Mouse (Mus musculus) neural tube, embryonic 15.5 days (tissue): ENCODE measurements around the gene Olfr1280. TPM values are rescaled to one million over a fixed set of nuclear protein-coding genes. Genes with fewer than 3 reads are reported as not detected.

Experiments
- polyA plus RNA-seq: library from polyadenylated mRNA; unstranded; fragments of >200 nt; fragmentation: Nextera tagmentation; extraction: Ambion mirVana; gene quantifications from 2 replicates; pipeline ENCODE4 v1.2.1, GENCODE M21; 2015

Gene Olfr1280
- polyA plus RNA-seq, 1 experiment from 2014 or later: not detected

Other genes starting within 250 kb of the Olfr1280 start
- not detected in 2 replicates for gene Gm13941, start 208.0 kb upstream of the Olfr1280 start, polyA plus RNA-seq
- not detected in 2 replicates for gene Gm15130, start 161.1 kb upstream of the Olfr1280 start, polyA plus RNA-seq
- gene 4930430A15Rik, start 84.4 kb upstream of the Olfr1280 start, polyA plus RNA-seq: not detected in 2 replicates
- not detected in 2 replicates for gene Olfr1275, start 78.7 kb upstream of the Olfr1280 start, polyA plus RNA-seq
- not detected in 2 replicates for gene Olfr1276, start 59.5 kb upstream of the Olfr1280 start, polyA plus RNA-seq
- gene Olfr1277, start 39.9 kb upstream of the Olfr1280 start, polyA plus RNA-seq: not detected in 2 replicates
- not detected in 2 replicates for gene Olfr1278, start 23.9 kb upstream of the Olfr1280 start, polyA plus RNA-seq
- not detected in 2 replicates for gene Olfr1279, start 13.4 kb upstream of the Olfr1280 start, polyA plus RNA-seq
- gene Olfr1281, start 12.5 kb downstream of the Olfr1280 start, polyA plus RNA-seq: not detected in 2 replicates
- gene Olfr1282, start 22.1 kb downstream of the Olfr1280 start, polyA plus RNA-seq: not detected in 2 replicates
- gene Olfr1283, start 52.8 kb downstream of the Olfr1280 start, polyA plus RNA-seq: not detected in 2 replicates
- not detected in 2 replicates for gene Olfr1284, start 61.5 kb downstream of the Olfr1280 start, polyA plus RNA-seq
- not detected in 2 replicates for gene Olfr1286, start 109.1 kb downstream of the Olfr1280 start, polyA plus RNA-seq
- gene Olfr1287, start 135.1 kb downstream of the Olfr1280 start, polyA plus RNA-seq: not detected in 2 replicates
- gene Olfr1288, start 160.1 kb downstream of the Olfr1280 start, polyA plus RNA-seq: not detected in 2 replicates
- gene Olfr1289, start 166.8 kb downstream of the Olfr1280 start, polyA plus RNA-seq: not detected in 2 replicates
- gene Olfr1290, start 179.8 kb downstream of the Olfr1280 start, polyA plus RNA-seq: not detected in 2 replicates
- not detected in 2 replicates for gene Olfr1291-ps1, start 183.2 kb downstream of the Olfr1280 start, polyA plus RNA-seq
- not detected in 2 replicates for gene Olfr1293-ps, start 211.2 kb downstream of the Olfr1280 start, polyA plus RNA-seq
- gene Olfr1294, start 226.3 kb downstream of the Olfr1280 start, polyA plus RNA-seq: not detected in 2 replicates